Mouse (Mus musculus) T-helper 17 cell (primary cell): Measurements from ENCODE around the gene Rab11fip5.

Experiments used
- in situ Hi-C, 2 experiments: fragments of 300-600 bp; cut with MboI, MseI; formaldehyde crosslinking; loops; 1 replicate in 1 of 2; 2 replicates in 1 of 2; pipeline ENCODE4 v1.15.1; 2025; ENCODE audit warnings: high pct_unique_total_duplicates in 2 of 2

Gene Rab11fip5

DNA sequence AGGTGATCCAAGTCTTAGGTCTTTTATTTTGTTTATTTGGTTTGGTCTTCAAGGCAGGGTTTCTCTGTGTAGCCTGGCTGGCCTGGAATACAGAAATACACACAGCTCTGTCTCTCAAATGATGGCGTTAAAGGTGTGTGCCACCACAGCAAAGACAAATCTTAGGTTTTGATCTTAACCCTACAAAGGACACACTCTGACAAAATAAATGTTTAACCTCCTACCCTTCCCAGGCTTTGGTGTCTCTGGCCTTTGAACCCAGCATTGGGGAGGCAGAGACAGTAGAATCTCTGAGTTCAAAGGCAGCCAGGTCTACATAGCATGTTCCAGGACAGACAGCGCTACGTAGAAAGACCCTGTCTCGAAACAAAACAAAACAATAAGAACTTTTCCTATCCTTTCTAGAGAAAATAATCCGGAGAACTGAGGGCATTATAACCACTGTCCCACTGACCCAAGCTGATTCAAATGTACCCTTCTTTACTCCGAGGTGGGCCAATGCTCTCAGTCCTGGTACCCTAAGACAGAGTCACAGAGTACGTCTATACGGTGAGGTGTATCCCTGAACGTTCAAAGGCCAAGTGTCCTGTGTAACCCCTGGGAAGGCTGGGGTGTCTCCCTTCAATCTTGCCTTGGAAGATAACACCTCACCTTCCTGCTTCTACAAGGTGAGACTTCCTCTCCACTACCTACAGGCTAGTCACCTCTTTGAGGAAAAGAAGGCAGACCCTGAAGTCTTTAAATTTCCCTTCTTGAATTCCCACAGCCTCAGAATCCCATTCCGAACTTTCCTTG, 1.2 kb downstream of the Rab11fip5 start:
- in situ Hi-C loops = no loop called here

DNA sequence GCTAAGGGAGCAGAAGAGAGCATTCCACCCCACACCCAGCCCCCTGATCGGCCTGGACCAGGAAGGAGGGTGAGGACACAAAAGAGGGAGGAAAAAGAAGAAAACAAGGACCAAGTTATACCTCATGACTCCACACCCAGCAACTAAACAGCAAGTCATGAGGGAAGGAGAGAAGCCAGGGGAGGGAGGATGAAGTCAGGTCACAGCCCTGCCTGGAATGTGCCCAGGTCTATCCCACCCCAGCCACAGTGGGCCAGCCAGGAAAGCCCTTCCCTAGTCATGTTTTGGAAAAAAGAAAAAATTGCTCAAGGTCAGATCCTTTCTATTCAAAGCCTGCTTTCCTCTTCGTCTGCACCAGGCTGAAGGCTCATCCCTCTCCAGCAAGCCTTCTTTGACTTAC, 1.9 kb downstream of the Rab11fip5 start:
- in situ Hi-C loops = no loop called here

- in situ Hi-C loops = no loop called here
Observed at GRCm38 (mm10) chr6:85371859-85372405, 2.5 kb downstream of the Rab11fip5 start.

- in situ Hi-C loops = no loop called here
Observed at GRCm38 (mm10) chr6:85370666-85371430, 3.6 kb downstream of the Rab11fip5 start.

DNA sequence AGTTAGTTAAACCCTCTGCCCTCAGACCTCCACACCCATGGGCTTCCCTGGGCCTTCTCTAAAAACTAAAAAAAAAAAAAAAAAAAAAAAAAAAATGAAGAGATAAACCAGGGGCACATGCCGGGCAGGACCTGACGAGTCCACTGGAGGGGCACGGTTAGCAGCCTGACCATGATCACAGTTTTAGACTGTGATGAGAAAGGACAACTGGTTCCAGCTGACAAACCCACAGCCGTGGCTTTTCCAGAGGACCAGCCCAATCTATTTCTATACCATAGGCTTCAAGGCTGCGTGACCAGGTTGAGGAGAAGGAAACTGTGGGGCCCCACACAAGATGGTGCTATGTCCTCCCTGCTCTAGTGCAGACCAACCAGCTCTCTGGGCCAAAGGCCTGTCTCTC, 4.4 kb downstream of the Rab11fip5 start:
- in situ Hi-C loops = no loop called here

DNA sequence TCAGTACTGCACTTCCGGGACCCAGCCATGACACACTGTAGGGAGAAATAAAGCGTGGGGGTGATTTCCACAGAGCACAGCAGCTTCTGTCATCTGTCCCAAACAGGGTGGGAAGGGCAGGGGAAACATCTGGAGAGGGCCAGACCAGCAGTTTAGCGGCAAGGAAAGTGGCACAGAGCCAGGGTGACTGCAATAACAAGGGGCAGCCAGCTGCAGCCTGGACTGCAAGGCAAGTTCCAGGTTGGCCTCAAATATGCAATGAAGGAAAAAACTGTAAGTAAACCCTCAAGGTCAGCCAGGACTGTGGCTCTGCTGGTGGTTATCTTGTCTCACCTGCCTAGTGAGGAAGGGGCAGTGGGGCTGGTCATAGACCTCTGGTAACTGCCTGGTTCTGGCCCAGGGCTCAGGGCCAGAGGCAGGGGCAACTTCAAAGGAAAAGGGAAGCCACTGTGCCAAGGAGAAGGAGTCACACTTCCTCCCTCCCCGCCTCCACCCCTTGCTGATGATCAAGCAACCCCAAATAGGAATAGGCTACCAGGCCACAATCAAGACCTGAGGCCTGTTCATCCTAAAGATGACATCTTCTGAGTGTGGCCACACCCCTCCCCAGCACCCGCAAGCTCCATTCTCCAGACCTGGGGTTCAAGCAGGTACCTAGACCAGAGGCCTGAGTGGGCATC, 5.1 kb downstream of the Rab11fip5 start:
- in situ Hi-C loops = no loop called here

DNA sequence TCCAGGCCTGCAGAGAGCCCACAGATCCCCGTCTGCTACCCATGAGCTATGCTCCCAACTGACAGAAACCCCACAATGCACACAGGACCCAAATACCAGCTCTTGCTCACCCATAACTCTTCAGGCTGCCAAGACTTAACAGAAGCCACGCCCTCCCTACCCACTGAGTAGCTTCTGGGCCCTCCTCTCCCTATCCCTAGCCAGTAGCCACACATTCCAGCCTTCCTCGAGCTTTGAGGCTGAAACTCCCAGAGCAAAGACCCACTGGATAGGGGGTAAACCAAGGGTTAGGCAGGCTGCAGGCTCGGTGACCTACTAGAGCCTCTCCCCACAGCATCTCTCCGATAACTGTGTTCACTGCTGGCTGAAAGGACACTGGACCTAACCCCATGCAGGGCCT, 5.7 kb downstream of the Rab11fip5 start:
- in situ Hi-C loops = no loop called here

DNA sequence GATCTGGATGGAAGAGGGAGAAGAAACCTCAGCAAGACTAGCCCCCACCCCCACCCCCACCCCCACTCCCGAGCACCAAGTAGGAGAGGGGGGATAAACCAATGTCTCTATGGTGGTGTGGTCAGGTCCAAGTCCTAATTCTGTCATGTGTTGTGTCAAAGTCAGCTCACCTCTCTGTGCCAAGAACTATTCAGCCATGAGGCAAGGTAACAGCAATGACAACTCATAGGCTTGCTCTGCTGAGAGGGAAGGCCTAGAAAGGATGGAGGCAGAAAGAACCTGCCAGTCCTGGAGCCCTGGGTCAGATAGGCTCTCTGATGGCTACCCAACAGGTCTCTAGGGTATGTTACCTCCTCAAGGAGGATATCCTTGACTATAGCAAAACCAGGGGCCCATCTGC, 6.3 kb downstream of the Rab11fip5 start:
- in situ Hi-C loops = no loop called here

- in situ Hi-C loops = no loop called here
Observed at GRCm38 (mm10) chr6:85366387-85366786, 8.0 kb downstream of the Rab11fip5 start.

DNA sequence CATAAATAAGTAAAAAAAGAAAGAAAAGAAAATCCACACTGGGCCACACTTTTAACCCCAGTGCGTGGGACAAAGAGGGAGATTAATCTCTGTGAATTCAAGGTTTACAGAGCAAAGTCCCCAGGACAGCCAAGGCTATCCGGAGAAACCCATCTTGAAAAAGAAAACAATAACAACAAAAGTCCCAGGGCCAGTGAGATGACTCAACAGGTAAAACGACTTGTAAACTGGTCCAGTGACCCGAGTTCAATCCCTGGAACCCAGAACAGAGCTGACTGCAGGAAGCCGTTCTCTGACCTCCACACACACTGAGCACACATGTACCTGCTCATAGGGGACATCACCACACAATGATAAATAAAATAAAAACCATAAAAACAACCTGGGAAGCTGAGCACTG, 10.0 kb downstream of the Rab11fip5 start:
- in situ Hi-C loops = no loop called here

- in situ Hi-C loops = no loop called here
Observed at GRCm38 (mm10) chr6:85363906-85364260, 10.6 kb downstream of the Rab11fip5 start.

DNA sequence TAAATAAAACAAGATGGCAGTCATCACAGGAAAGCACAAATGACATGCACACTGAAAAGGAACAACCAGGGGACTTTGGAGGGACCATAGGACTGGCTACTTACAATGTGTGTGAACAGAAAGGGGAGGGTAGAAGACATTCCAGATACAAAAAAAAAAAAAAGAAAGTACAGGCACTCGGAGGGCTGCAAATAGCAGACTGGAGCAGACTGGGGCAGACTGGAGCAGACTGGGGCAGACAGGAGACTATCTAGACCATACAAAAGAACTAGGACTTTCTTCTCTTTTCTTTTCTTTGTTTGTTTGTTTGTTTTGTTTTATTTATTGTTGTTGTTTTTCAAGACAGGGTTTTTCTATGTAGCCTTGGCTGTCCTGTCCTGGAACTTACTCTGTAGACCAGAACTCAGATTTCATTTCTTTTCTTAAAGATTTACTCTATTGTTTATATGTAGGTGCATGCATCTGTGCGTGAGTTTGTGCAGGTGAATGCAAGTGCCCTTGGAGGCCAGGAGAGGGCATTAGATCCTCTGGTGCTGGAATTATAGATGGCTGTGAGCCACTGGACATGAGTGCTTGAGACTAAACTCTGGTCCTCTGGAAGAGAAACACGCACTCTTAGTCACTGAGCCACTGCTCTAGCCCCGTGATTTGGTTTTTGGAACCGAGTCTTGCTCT, 11.1 kb downstream of the Rab11fip5 start:
- in situ Hi-C loops = no loop called here

DNA sequence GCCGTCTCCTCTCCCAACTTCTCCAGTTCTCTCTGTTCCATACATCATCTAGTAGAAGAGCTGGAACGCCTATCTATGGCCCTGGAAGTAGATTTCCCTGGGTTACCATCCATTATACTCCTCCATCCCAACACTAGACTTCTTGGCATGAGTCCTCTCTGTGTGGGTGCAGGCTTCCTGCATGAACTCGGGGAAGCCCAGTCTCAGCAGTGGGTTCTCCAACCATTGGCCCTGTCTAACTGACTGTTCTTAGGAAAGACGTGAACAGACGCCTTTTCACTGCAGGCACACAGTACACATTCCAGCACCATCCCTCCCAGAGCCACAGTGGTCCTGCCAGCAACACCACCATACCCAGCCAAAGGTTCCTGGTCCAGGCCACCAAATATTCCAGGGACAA, 11.8 kb downstream of the Rab11fip5 start:
- in situ Hi-C loops = no loop called here

- in situ Hi-C loops = no loop called here
Observed at GRCm38 (mm10) chr6:85360311-85360710, 14.1 kb downstream of the Rab11fip5 start.

DNA sequence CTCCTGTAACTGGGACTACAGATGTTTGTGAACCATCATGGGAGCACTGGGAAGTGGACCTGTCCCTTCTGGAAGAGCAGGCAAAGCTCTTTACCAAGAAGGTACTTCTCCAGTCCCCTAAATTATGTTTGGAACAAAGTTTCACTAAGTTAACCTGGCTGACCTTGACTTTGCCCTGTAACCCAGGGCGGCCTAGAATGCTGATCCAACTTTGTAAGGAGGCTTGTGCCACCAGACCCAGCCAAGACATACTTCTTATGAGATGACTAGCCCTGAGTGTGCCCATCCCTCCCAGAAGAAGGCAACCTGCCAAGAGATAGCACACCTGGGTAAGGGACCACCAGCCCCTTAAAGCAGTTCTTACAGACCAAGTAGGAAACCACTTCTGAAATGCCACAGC, 15.6 kb downstream of the Rab11fip5 start:
- in situ Hi-C loops = no loop called here

GRCm38 (mm10) chr6:85356682-85357465, 17.6 kb downstream of the Rab11fip5 start:
- in situ Hi-C loops = no loop called here

DNA sequence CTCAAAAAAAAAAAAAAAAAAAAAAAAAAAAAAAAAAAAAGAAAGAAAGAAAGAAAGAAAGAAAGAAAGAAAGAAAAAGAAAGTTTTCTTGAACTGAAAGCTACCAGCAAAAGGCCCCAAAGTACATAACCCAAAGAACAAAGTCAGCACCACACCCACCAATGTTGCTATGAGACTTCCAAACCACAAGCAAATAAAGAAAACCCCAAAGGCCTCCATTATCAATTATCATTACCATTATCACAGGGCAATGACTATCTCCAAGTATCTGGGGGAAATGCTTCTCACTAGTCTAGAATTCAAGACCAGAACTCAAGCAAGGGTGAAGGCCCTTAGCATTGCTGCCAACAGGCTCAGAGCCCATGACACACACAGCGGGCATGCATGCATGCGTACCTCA, 18.7 kb downstream of the Rab11fip5 start:
- in situ Hi-C loops = no loop called here

GRCm38 (mm10) chr6:85354709-85355108, 19.7 kb downstream of the Rab11fip5 start:
- in situ Hi-C loops = no loop called here

DNA sequence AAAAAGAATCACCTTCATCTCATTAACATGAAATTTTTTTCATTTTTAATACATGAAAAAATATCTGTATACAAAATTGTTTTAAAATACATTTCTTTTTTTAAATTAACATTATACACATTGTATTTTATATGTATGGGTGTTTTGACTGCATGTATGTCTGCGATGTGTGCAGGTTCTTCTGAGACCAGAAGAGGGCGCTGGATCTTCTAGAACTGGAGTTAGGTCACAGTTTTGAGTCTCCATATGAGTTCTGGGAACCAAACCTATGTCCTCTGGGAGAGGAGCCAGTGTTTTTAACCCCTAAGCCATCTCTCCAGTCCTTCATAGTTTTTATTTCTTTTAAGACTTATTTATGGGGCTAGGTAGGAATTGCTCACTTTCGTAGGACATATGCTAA, 20.7 kb downstream of the Rab11fip5 start:
- in situ Hi-C loops = no loop called here

- in situ Hi-C loops = no loop called here
Observed at GRCm38 (mm10) chr6:85350157-85350556, 24.3 kb downstream of the Rab11fip5 start.

GRCm38 (mm10) chr6:85349246-85349645, 25.2 kb downstream of the Rab11fip5 start:
- in situ Hi-C loops = loop anchor here (5.0 kb wide), 1 partner anchor 38 kb away; no protein-coding TSS in a partner anchor
